Mouse (Mus musculus) kidney, postnatal 4 days (tissue): ENCODE results near the gene Lrrc34.
A peak's percentile ranks its signal among the peaks of the same experiment; 100 is the strongest.

Experiments used
- DNase-seq, 2 experiments: peaks; one replicate each; pipeline ENCODE4 v3.0.0; 2021; ENCODE audit warnings: mixed read lengths in 2 of 2

Lrrc34 gene

GRCm38 (mm10) chr3:30647440-30648090 lies at the start of gene Lrrc34:
Gene Lrrc34 (minus strand): TSS chr3:30647869.
- peak; percentile 78 to 85 for DNase-seq

- DNase-seq = peak; percentile 85 to 88
Measured at GRCm38 (mm10) chr3:30696346-30696745, 48.7 kb upstream of the Lrrc34 start.

GRCm38 (mm10) chr3:30695661-30696060 lies 48.0 kb upstream of the Lrrc34 start:
- no peak for DNase-seq

- DNase-seq = no peak
Measured at GRCm38 (mm10) chr3:30690976-30691375, 43.3 kb upstream of the Lrrc34 start.

- no peak for DNase-seq
Measured at GRCm38 (mm10) chr3:30687216-30687615, 39.5 kb upstream of the Lrrc34 start.

- DNase-seq = no peak
Measured at GRCm38 (mm10) chr3:30683190-30683589, 35.5 kb upstream of the Lrrc34 start.

- DNase-seq = no peak
Measured at GRCm38 (mm10) chr3:30658486-30658885, 10.8 kb upstream of the Lrrc34 start.

GRCm38 (mm10) chr3:30655937-30656336 lies 8.3 kb upstream of the Lrrc34 start:
- DNase-seq = no peak

- peak; percentile 48 to 71 for DNase-seq
Measured at GRCm38 (mm10) chr3:30650062-30650841, 2.6 kb upstream of the Lrrc34 start.

GRCm38 (mm10) chr3:30648466-30648865 lies 797 bp upstream of the Lrrc34 start:
- DNase-seq = no peak

GRCm38 (mm10) chr3:30646761-30647160 lies 908 bp downstream of the Lrrc34 start:
- no peak for DNase-seq

- DNase-seq = no peak
Measured at GRCm38 (mm10) chr3:30644207-30644606, 3.5 kb downstream of the Lrrc34 start, which contains the start of gene Lrriq4. Gene Lrriq4 (plus strand): TSS chr3:30644507.

GRCm38 (mm10) chr3:30635629-30636028 lies 12.0 kb downstream of the Lrrc34 start:
- DNase-seq = peak in 1 of 2 experiments; percentile 19

GRCm38 (mm10) chr3:30633681-30634080 lies 14.0 kb downstream of the Lrrc34 start:
- no peak for DNase-seq

- no peak for DNase-seq
Measured at GRCm38 (mm10) chr3:30620132-30620531, 27.5 kb downstream of the Lrrc34 start.

- no peak for DNase-seq
Measured at GRCm38 (mm10) chr3:30610930-30611329, 36.7 kb downstream of the Lrrc34 start.

- DNase-seq = no peak
Measured at GRCm38 (mm10) chr3:30608999-30609398, 38.7 kb downstream of the Lrrc34 start.

- no peak for DNase-seq
Measured at GRCm38 (mm10) chr3:30603256-30603655, 44.4 kb downstream of the Lrrc34 start.

GRCm38 (mm10) chr3:30602740-30603098 lies 45.0 kb downstream of the Lrrc34 start:
- peak; percentile 77 to 87 for DNase-seq

- peak; percentile 97 to 98 for DNase-seq
Measured at GRCm38 (mm10) chr3:30602065-30602739, 45.5 kb downstream of the Lrrc34 start, which contains the start of gene Mynn. Gene Mynn (plus strand): TSS chr3:30602065.

GRCm38 (mm10) chr3:30601610-30602064 lies 46.0 kb downstream of the Lrrc34 start:
- DNase-seq = no peak

- peak; percentile 82 to 88 for DNase-seq
Measured at GRCm38 (mm10) chr3:30601175-30601574, 46.5 kb downstream of the Lrrc34 start.

GRCm38 (mm10) chr3:30600717-30601116 lies 47.0 kb downstream of the Lrrc34 start:
- peak; percentile 32 to 48 for DNase-seq
